Mouse (Mus musculus): ENCODE results near the gene Rtkn2. TPM values are rescaled to one million over a fixed set of nuclear protein-coding genes. Genes with fewer than 3 reads are reported as not detected.

Gene Rtkn2
- polyA plus RNA-seq, 1 experiment from 2014 or later = 3.7 TPM

GRCm38 (mm10) chr10:68029081-68029626 lies 49.8 kb downstream of the Rtkn2 start:
- Histone ChIP-seq H3K9me3 (no peaks in the 10 kb centered on the region), H3K27me3 (replicated peaks) (no peaks in the 10 kb centered on the region), H3K4me3 (no peak overlapping the region), H3K9ac (no peak overlapping the region), H3K27ac (no peak overlapping the region), H3K4me2 (no peak overlapping the region), H3K36me3 (replicated peaks) (no peaks in the 10 kb centered on the region), H3K4me1 (no peaks in the 10 kb centered on the region)
- WGBS = 82% methylated on average over 5 of the region's 5 CpGs
- no peak for ATAC-seq (replicated peaks)

DNA sequence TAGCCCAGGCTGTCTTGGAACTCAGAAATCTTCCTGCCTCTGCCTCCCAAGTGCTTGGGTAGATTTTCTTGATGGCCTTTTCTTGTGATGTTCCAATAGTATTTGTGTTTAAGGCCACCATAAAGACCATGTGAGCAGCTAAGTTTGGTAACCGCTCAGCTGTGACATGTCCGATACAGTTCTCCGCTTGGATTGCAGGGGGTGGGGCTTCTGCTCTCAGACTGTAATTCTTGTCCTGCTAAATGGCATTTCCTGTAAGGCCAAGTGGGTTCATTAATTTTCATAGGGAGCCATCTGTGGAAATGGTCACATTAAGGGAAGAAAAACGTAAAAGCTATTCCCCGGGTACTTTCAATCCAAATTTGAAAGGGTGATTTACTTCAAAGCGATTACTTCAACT lies 50.7 kb downstream of the Rtkn2 start:
- WGBS = 74% methylated on average over 6 of the region's 6 CpGs
- no peaks in the 10 kb centered on the region for H3K27me3 ChIP-seq (replicated peaks)
- no peak for ATAC-seq (replicated peaks)
- H3K27ac ChIP-seq = no peak overlapping the region
- H3K4me1 ChIP-seq = no peaks in the 10 kb centered on the region
- H3K4me2 ChIP-seq = no peak overlapping the region
- H3K9me3 ChIP-seq = no peaks in the 10 kb centered on the region
- H3K9ac ChIP-seq = no peak overlapping the region
- H3K4me3 ChIP-seq = no peak overlapping the region
- no peaks in the 10 kb centered on the region for H3K36me3 ChIP-seq (replicated peaks)

- Histone ChIP-seq H3K27me3 (replicated peaks) (no peaks in the 10 kb centered on the region), H3K9me3 (no peaks in the 10 kb centered on the region), H3K36me3 (replicated peaks) (no peaks in the 10 kb centered on the region), H3K4me2 (no peak overlapping the region), H3K4me3 (no peak overlapping the region), H3K4me1 (peaks cover 13% of the 10 kb centered on the region; the same call in 1 of the 2 replicates), H3K9ac (no peak overlapping the region), H3K27ac (no peak overlapping the region)
- WGBS = 92% methylated on average over 20 of the region's 20 CpGs
- no peak for ATAC-seq (replicated peaks)
Observed at GRCm38 (mm10) chr10:68035707-68036367, 56.5 kb downstream of the Rtkn2 start.

DNA sequence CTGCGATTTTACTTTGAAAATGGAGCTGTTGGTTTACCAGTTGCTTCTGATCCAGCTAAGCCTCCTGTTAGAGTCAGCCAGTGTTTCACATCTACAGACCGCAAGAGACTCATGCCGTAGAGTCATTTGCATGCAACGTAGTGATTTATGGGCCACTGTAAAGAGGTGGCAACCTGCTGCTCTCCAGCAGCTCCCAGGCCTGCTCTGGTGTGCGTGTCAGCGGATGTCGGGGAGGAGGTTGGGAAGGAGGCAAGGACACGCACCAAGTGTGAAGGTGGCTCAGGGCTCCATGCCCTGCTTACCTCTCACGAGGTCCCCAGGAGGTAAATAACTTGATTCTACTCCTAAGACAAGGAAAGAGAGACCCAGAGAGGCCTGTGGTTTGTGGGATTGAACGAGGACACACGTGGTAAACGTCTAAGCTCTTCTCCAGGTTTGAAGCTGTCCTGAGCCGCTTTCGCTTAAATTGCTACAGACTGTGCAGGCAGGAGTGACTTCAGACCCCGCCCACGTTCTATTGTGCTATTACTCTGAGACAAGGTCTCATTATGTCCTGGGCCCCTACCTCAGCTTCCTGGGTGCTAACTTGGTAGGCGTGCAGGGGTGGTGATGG lies 57.1 kb downstream of the Rtkn2 start:
- Histone ChIP-seq H3K4me3 (no peak overlapping the region), H3K4me1 (peaks cover 13% of the 10 kb centered on the region; the same call in 1 of the 2 replicates), H3K36me3 (replicated peaks) (no peaks in the 10 kb centered on the region), H3K9ac (no peak overlapping the region), H3K27ac (no peak overlapping the region), H3K4me2 (no peak overlapping the region), H3K9me3 (no peaks in the 10 kb centered on the region), H3K27me3 (replicated peaks) (no peaks in the 10 kb centered on the region)
- 95% methylated on average over 17 of the region's 17 CpGs for WGBS
- ATAC-seq (replicated peaks) = no peak

- peaks cover 13% of the 10 kb centered on the region for H3K4me1 ChIP-seq
- peak overlapping the region; percentile 62 for H3K27ac ChIP-seq
- H3K4me3 ChIP-seq = no peak overlapping the region
- no peaks in the 10 kb centered on the region for H3K36me3 ChIP-seq (replicated peaks)
- WGBS = 22% methylated on average over 8 of the region's 8 CpGs
- no peaks in the 10 kb centered on the region for H3K9me3 ChIP-seq
- ATAC-seq (replicated peaks) = peak; percentile 79
- H3K27me3 ChIP-seq (replicated peaks) = no peaks in the 10 kb centered on the region
- no peak overlapping the region for H3K9ac ChIP-seq
- peak overlapping the region; percentile 31 for H3K4me2 ChIP-seq
Observed at GRCm38 (mm10) chr10:68038997-68039624, 59.7 kb downstream of the Rtkn2 start.

DNA sequence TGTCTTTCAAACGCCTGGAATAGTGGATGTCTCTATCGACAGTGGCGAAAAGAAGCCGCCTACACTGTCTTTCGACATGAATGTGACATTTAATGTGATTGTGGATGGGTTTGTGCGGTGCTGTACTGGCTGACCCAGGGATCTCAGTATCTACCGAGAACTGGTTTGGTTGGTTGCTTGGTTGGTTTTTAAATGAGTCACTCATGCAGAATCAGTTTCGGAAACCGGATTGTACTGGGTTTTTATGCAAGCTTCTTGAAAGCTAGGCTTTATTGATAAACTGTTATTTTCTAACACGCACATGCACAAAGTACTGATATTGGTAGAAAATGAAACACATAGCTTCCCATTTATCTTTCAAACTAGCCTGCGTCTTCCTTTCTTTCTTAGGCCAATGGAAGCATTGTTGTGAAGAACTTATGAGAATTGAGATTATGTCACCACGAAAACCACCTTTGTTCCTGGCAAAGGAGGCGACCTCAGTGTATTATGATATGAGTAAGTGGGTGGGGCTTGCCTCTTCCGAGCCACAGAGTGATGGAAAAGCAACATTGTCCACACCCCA lies 60.4 kb downstream of the Rtkn2 start:
- no peaks in the 10 kb centered on the region for H3K9me3 ChIP-seq
- no peaks in the 10 kb centered on the region for H3K27me3 ChIP-seq (replicated peaks)
- no peak overlapping the region for H3K9ac ChIP-seq
- peaks cover 13% of the 10 kb centered on the region for H3K4me1 ChIP-seq
- H3K36me3 ChIP-seq (replicated peaks) = no peaks in the 10 kb centered on the region
- no peak overlapping the region for H3K4me3 ChIP-seq
- 42% methylated on average over 14 of the region's 14 CpGs for WGBS
- ATAC-seq (replicated peaks) = peak; percentile 77
- H3K27ac ChIP-seq = peak overlapping the region; percentile 62
- peak overlapping the region; percentile 31 for H3K4me2 ChIP-seq

DNA sequence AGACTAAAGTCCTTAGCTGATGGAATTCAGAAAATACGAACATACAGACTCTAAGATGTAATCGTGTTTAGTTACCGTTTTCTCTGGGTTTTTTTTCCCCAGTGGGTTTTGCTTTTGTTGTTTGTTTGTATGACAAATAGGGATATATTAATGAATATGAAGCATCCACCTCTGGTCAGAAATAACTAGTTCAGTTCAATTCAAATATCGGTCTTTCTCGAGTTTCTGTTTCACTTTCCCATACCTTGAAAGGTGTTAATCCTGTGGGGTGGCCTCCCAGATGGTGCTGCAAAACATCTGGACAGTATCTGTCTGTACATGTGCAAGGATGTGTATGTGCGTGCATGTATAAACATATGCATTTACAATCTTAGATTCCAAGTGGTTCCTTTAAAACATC lies 61.0 kb downstream of the Rtkn2 start:
- H3K4me2 ChIP-seq = no peak overlapping the region
- no peak overlapping the region for H3K9ac ChIP-seq
- ATAC-seq (replicated peaks) = no peak
- H3K4me3 ChIP-seq = no peak overlapping the region
- no peaks in the 10 kb centered on the region for H3K36me3 ChIP-seq (replicated peaks)
- H3K27me3 ChIP-seq (replicated peaks) = no peaks in the 10 kb centered on the region
- no peaks in the 10 kb centered on the region for H3K9me3 ChIP-seq
- H3K4me1 ChIP-seq = peaks cover 13% of the 10 kb centered on the region
- H3K27ac ChIP-seq = no peak overlapping the region
- 88% methylated on average over 6 of the region's 6 CpGs for WGBS

GRCm38 (mm10) chr10:68043973-68044372 lies 64.6 kb downstream of the Rtkn2 start:
- Histone ChIP-seq H3K27ac (no peak overlapping the region), H3K9ac (no peak overlapping the region), H3K9me3 (no peaks in the 10 kb centered on the region), H3K36me3 (replicated peaks) (no peaks in the 10 kb centered on the region), H3K4me2 (no peak overlapping the region), H3K27me3 (replicated peaks) (no peaks in the 10 kb centered on the region), H3K4me3 (no peak overlapping the region), H3K4me1 (peaks cover 11% of the 10 kb centered on the region)
- no peak for ATAC-seq (replicated peaks)
- WGBS = 34% methylated on average over 6 of the region's 6 CpGs

DNA sequence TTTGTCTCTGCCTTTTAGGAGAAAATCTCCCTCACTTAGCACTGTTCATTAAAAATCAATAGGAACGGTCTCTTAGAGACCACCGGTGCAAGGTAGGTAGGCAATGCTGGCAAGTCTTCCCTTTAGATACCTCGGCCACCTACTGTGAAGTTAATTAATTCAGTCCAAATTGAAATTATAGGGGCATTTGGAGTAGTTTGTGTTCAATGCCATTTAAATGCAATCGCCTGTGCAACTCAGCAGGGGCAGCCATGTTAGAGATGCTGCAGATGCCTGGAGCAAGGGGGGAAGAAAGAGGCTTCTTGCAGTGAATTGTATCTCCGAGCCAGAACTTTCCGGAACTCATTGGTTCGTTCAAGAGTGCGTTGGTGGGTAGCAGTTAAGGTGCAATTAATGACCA lies 65.5 kb downstream of the Rtkn2 start:
- Histone ChIP-seq H3K4me3 (no peak overlapping the region), H3K4me1 (peaks cover 2% of the 10 kb centered on the region), H3K4me2 (no peak overlapping the region), H3K36me3 (replicated peaks) (no peaks in the 10 kb centered on the region), H3K27me3 (replicated peaks) (no peaks in the 10 kb centered on the region), H3K27ac (no peak overlapping the region), H3K9ac (no peak overlapping the region), H3K9me3 (no peaks in the 10 kb centered on the region)
- 63% methylated on average over 8 of the region's 8 CpGs for WGBS
- no peak for ATAC-seq (replicated peaks)

DNA sequence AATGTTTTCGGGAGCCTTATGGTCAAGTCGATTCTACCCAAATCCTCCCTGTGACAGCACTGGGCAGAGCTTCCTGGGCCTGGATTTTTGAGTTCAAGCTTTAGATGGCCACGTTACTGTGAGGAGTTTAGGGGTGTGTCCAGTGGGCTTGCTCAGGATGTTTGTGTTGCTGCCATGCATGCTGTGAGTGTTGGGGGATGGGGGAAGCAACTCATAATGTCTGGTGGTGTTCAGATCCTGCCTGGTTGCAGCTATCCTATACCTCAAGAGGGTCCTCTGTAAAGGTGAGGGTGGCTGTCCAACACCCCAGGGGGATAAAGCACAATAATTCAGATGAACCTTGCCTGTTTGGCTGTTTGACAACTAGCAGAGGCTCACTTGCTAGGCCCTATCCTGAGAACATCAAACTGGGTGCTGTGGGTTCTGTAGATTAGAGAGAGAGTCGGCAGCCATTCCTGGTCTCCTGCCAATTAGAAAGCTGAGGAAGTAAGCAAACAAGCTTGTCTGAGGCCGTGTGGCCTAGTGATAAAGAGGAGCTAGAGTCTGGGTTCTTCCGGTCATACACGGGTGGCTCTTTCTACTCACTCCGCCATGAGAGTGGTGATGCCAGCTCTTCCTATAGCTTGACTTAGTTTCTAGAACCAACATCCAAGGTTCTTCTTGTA lies 69.4 kb downstream of the Rtkn2 start:
- Histone ChIP-seq H3K4me1 (no peaks in the 10 kb centered on the region; the same call in 1 of the 2 replicates), H3K9me3 (no peaks in the 10 kb centered on the region), H3K4me2 (no peak overlapping the region), H3K27ac (no peak overlapping the region), H3K9ac (no peak overlapping the region), H3K4me3 (no peak overlapping the region), H3K36me3 (replicated peaks) (no peaks in the 10 kb centered on the region), H3K27me3 (replicated peaks) (no peaks in the 10 kb centered on the region)
- WGBS = 91% methylated on average over 8 of the region's 8 CpGs
- no peak for ATAC-seq (replicated peaks)

DNA sequence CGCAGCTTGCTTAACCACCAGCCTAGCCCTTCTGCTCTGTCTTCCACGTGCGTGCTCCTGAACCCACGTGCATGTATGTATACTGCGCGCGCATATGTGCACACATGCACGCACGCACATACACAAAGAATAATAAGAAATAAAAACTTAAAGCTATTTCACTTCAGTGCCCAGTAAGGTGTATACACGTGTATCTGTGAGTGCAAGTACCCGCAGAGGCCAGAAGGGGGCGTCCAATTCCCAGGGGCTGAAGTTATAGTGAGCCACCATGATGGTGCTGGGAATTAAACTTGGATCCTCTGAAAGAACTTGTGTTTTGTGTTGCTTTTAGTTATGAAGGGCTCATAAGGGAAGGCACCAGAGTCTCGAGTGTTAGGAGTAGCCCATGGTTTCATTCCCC lies 71.5 kb downstream of the Rtkn2 start:
- Histone ChIP-seq H3K9ac (no peak overlapping the region), H3K27me3 (replicated peaks) (no peaks in the 10 kb centered on the region), H3K4me3 (no peak overlapping the region), H3K27ac (no peak overlapping the region), H3K4me1 (no peaks in the 10 kb centered on the region), H3K9me3 (no peaks in the 10 kb centered on the region), H3K36me3 (replicated peaks) (no peaks in the 10 kb centered on the region), H3K4me2 (no peak overlapping the region)
- no peak for ATAC-seq (replicated peaks)
- WGBS = 91% methylated on average over 13 of the region's 13 CpGs

- no peak overlapping the region for H3K27ac ChIP-seq
- H3K27me3 ChIP-seq (replicated peaks) = no peaks in the 10 kb centered on the region
- H3K4me1 ChIP-seq = no peaks in the 10 kb centered on the region
- H3K4me3 ChIP-seq = no peak overlapping the region
- no peaks in the 10 kb centered on the region for H3K36me3 ChIP-seq (replicated peaks)
- H3K9ac ChIP-seq = no peak overlapping the region
- WGBS = 78% methylated on average over 14 of the region's 14 CpGs
- H3K4me2 ChIP-seq = no peak overlapping the region
- peak; percentile 52 for ATAC-seq (replicated peaks)
- no peaks in the 10 kb centered on the region for H3K9me3 ChIP-seq
Observed at GRCm38 (mm10) chr10:68051316-68051933, 72.1 kb downstream of the Rtkn2 start.
